Mouse (Mus musculus): ENCODE measurements around the gene 1700018B08Rik. TPM values are rescaled to one million over a fixed set of nuclear protein-coding genes. Genes with fewer than 3 reads are reported as not detected.

1700018B08Rik gene
- polyA plus RNA-seq, 1 experiment: not detected

DNA sequence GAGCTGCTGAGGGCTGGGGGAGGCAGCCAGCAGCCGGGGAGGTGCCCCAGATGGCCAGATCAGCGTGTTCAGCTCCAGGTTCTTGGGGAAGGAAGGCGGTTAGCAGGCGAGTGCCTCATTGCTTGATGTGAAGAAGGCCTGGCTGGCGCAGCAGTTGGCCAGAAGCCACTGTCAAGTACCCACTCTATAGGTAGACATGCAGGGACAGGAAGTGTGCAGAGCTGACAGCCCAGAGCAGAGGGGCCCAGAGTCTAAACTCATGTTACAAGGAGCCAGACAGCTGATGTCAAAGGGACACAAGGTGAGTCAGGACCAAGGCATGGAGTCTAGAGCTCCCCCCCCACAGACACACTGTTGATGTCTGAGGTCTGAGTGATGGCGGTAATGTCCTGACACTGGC, 5.9 kb upstream of the 1700018B08Rik start:
- TF ChIP-seq GATA1 (IDR thresholded peaks at IDR 0.05; ENCODE audit: low read length): no peak

DNA sequence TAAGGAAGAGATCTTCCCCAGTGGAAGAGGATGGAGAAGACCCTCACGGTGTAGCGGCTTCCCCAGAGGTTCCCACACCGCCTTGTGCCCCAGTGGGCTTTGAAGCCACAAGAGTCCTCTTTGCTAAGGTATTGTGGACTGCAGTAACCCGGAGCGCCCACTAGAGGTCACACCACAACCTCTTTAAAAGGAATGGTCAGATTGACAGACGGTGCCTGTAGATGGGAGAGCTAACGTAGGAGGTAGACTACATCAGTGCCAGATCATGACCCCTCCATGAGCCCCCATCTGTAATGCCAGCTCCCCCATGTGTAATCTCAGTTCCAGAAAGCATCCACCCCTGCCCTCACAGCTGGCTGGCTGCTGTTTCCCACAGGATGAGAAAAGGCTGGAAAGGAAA, 3.0 kb upstream of the 1700018B08Rik start:
- no peak for TF ChIP-seq GATA1 (IDR thresholded peaks at IDR 0.05; ENCODE audit: low read length)

DNA sequence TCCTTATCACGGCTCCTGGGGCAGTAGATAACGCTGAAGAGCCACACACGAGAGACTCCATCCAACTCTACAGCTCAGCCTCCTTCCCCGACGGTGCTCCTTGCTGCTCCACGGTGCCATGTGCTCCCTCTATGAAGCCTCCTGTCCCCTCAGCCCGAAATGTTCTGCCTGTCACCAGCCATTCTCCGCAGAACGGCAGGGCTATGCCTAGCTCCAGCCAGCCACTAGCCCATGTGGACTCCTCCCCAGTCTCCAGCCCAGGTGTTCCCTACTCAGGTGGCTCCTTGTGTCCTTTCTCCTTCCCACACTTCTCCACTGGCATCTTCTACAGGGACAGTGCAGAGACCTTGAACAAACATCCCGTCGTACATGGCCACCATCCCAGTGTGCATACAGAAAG, 816 bp upstream of the 1700018B08Rik start:
- no peak for TF ChIP-seq GATA1 (IDR thresholded peaks at IDR 0.05; ENCODE audit: low read length)

DNA sequence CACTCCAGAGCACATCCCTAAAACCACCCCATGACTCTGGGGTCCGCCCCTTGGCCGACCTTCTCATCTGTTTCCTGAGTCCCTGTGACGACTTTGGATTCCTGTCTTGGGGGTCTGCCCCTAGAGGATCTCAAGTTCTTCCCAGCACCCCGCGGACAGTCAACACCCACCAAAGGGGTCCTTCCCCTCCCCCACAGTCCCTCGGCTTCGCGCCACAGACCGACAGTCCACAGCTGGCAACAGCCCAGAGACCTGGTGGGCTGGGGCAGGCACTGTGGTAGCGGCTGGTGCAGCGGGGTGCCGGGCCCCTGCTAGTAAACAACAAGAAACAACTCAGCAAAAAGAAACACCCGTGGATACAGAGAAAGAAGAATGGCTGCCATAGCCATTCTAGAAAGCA, 1.2 kb downstream of the 1700018B08Rik start:
- TF ChIP-seq GATA1 (IDR thresholded peaks at IDR 0.05; ENCODE audit: low read length): no peak

DNA sequence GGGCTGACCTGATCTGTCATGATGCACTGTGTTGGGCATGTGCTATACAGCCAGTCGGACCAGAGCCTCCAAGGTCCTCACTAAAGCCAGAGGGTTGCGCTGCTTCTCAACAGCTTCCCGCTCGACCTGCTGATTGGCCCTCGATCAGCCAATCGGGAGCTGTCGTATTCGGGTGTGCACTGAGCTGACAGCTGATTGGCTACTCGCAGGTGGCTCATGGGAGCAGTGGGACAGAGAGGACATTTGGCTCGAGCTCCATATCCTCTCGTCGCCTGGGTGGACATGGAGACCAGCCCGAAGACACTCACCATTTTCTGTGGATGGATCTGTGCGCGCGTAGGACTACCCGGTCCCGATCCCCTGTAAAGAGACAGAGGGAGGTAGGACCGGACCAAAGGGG, 2.3 kb downstream of the 1700018B08Rik start:
- no peak for TF ChIP-seq GATA1 (IDR thresholded peaks at IDR 0.05; ENCODE audit: low read length)

DNA sequence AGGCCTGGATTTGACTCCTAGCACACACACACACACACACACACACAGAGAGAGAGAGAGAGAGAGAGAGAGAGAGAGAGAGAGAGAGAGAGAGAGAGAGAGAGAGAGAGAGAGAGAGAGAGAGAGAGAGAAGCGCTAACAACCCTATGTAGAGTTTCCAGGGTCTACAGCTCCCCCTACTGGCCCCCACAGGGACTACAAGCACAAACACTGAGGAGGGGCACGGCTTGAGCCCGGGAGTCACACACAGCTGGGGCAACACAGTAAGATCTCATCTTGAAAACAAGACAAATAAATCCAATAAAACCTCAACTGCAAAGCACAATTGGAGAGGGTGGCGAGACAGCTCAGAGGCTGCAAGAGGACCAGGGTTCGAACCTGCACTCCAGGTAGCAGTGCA, 11.7 kb downstream of the 1700018B08Rik start:
- no peak for TF ChIP-seq GATA1 (IDR thresholded peaks at IDR 0.05; ENCODE audit: low read length)

DNA sequence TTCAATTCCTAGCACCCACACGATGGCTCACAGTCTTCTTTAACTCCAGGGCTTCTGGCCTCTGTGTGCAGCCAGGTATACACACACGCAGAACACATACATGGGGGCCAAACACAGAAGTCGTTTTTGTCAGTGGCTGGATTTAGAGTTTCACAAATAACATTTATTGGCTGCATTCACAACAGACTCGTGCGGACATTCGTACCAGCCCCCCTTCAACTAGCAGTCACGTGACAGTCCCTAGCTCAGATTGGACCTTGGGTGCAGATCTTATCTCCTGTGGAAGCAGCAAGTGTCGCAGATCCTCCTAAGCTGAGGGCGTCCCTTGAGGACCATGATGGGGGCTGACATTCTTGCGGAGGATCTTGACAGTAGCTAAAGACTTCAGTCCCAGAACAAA, 13.5 kb downstream of the 1700018B08Rik start:
- no peak for TF ChIP-seq GATA1 (IDR thresholded peaks at IDR 0.05; ENCODE audit: low read length)

DNA sequence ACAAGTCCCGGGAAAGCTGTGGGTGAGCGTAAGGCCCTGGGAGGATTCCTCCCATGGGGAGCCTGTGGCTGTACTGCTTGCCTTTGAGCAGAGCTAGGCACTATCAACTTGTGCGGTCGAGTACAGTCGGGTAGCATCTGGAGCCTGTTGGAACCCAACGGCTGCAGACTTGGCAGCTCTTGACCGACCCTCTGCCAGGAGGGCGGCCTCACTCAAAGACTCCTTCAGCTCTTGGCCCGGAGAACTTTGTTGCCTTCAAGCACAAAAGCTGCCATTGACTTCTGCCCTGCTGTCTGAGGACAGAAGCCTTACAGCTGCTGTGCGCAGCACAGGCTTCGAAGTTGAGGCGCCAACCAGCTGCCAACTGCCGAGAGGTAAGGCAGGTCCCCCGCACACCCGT, 15.3 kb downstream of the 1700018B08Rik start:
- no peak for TF ChIP-seq GATA1 (IDR thresholded peaks at IDR 0.05; ENCODE audit: low read length)

DNA sequence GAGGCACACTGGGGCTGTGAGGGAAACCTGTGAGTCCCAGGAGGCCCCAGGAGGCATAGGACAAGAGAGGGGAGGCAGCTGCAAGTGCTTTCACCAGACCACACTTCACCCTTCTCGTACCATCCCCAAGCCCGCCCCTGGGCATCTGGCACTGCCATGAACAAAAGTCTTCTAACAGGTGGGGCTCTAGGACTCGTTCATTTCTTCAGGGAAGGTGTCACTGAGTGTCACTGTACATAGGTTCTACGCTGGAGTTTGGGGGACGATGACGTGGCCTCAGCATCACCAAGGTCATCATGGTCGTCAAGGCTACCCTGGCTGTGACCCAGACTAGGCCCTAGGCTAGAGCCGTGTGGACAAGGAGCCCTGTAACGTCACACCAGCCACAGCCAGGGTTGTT, 16.4 kb downstream of the 1700018B08Rik start:
- no peak for TF ChIP-seq GATA1 (IDR thresholded peaks at IDR 0.05; ENCODE audit: low read length)

DNA sequence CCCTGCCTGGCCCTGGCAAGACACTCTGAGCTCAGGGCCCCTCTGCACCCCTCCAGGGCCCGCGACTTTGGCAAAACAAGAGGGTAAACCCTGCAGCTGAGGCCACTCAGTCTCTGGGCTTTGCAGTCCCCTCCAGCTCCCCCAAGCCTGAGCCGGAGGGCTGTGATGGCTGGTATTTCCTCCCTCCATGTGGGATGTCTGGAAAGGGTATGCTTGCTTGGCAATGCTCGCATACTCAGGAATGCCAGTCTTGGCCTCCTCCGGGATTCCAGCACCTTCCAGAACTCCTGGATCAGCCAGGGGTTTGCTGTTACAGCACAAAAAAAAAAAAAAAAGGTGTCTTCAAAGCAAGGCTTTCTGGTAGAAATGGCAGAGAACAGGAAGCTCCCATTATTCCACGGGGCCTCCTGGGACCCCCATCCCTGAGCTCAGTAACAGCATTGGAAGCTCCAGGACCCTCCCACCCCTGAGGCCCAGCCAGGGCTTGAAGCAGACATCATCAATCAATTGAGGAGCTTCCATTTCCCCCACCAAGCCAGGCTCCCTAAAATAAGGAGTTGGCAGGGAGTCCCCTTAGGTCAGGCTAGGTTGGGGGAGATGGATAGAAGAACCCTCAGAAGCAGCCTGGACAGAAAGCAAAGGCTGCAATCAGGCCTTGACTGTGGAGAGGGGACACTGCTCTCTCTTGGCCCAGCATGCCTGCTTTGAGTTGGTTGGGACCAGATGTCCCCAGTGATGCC, 17.1 kb downstream of the 1700018B08Rik start:
- no peak for TF ChIP-seq GATA1 (IDR thresholded peaks at IDR 0.05; ENCODE audit: low read length)

DNA sequence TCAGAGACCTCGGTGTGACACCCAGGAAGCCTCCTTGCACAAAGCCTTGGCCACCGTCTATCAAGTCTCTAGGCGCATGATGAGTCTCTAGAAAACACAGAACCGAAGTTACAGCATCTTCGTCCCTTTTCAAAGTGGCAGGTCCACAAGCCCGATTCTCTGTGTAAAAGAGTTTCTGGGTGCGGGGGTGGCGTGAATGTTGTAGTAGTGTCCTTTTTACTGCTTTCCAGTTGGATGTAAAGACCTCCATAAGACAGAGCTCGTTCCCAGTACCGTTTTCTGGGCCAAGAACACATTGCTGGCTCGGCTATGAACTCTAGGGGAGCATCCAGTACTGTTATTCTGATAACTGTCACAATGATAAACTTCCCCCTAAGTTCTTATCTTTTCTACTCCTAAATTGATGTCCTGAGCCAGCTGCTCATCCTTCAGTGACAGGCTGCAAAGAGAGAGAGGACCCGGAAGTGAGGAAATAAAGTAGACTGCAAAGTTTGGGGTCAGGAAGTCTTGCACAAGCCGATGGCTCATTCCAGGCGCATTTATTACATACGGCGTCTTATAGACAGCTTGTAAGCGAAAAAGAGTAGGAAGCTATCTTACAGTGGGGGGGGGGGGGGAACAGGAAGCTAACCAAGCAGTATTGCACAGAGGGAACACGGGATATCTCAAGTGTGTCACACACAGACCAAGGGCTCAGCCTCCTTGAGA, 18.9 kb downstream of the 1700018B08Rik start:
- no peak for TF ChIP-seq GATA1 (IDR thresholded peaks at IDR 0.05; ENCODE audit: low read length)

DNA sequence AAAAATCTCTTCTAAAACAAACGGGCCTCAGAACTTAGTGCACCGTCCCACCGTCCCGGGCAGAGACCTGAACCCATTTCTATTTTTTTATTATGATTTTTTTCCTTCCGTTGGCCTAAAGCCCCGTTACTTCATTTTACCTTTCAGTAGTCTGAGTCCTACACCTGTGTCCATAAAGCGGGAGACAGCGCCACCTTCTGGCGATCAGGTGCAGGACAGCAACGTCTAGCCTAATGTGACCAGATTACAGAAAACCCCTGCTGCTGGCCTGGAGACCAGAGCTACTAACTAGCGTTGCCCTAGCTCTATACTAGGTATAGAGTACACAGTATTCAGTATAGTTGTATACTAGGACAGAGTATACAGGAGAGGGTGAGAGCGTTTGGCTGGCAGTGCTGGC, 30.7 kb downstream of the 1700018B08Rik start:
- TF ChIP-seq GATA1 (IDR thresholded peaks at IDR 0.05; ENCODE audit: low read length): no peak

DNA sequence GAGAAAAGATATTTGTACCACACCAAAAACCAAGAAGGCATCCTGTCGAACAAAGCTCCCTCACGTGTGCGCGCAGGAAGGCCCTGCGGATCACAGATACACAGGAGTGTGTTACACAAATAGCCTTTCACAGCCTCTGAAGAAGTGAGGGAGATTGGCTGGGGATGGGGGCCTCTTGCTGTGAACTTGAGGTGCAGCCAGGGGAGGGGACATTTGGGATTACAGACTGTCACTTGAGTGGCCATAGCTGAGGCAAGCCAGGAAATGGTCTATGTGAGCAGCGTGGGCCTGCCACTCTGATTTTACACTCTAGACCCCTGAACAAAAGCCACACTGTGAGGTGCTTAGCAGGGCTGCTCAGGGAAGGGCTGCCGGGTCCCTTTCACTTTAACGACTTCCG, 32.4 kb downstream of the 1700018B08Rik start:
- no peak for TF ChIP-seq GATA1 (IDR thresholded peaks at IDR 0.05; ENCODE audit: low read length)

DNA sequence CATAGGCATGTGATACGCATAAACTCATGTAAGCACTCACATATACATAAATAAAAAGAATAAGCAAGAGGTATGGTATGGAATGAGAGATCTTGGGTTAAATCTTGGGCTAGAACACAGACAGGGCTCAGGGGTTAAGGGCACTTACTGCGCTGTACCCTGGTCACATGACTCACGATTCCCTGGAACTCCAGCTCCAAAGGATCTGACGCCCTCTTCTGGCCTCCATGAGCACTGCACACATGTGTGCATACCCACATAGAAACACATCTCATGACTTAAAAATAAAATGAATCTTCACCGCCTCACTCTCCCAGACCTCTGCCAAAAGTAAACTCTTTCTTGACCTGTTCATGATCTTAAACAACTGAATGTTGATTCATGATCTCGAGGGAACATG, 46.5 kb downstream of the 1700018B08Rik start:
- no peak for TF ChIP-seq GATA1 (IDR thresholded peaks at IDR 0.05; ENCODE audit: low read length)

DNA sequence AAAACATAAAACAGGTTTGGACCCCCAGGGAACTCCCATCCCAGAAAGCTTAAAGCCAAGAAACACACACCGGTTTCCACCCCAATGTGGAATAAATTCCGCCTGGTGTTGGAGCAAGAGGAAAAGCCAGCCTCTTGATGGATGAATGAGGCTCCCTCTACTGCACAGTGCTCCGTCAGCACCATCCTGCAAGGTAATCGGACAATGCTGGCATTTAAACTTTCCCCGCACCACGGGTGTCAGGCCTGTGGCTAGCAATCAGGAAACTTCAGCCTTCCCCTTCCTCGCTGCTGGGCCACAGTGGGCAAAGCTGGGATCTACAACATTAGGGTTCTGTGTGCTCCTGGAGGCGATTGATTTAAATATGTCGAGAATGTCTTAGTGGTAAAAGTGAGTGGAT, 52.5 kb downstream of the 1700018B08Rik start:
- TF ChIP-seq GATA1 (IDR thresholded peaks at IDR 0.05; ENCODE audit: low read length): no peak

DNA sequence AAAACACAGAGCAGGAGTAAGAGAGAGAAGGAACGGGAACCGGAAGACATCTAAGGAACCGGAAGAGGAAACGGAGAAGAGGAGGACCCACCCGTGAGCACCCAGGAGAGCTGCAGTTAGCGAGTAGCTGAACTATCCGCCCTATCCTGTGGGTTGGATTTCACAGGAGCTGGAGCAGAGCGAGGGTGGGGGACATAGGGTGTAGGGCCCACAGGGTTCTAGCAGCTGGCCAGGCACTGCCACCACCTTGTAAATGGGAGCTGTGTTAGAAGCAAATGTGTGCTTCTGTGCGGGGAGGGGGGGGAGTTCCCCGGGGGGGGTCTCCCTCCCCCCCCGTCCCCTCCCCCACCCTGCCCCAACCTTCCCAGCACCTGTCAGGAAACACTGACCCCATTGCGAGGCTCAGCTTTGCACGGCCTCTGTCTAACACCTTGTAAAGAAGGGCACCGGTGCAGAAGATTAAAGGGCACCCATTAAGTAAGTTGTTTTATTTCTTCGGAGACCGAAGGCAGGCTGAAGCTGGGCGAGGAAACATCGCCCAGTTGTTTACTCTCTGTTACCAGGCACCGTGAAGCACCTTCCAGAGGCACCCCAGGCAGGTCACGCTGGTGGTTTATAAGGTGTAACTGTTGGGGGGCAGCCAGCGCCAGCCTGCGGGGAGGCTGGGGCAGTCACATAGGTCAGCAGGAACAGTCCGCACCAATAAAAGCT, 59.9 kb downstream of the 1700018B08Rik start:
- TF ChIP-seq GATA1 (IDR thresholded peaks at IDR 0.05; ENCODE audit: low read length): no peak

Other genes with a start within 250 kb of the 1700018B08Rik start
- gene Fbxo31, start 34.5 kb upstream of the 1700018B08Rik start, polyA plus RNA-seq (2012): 30.9 and 36.6 TPM in 2 replicates
- gene Map1lc3b, start 46.0 kb upstream of the 1700018B08Rik start, polyA plus RNA-seq (2012): 30.8 and 45.0 TPM in 2 replicates
- gene Zcchc14, start 108.6 kb upstream of the 1700018B08Rik start, polyA plus RNA-seq (2012): not detected in 2 replicates
- not detected in 2 replicates for gene Jph3, start 185.3 kb upstream of the 1700018B08Rik start, polyA plus RNA-seq (2012)